Mouse (Mus musculus) gastrocnemius, postnatal 25 days (tissue): Measurements from ENCODE around the gene Upk3a. TPM values are rescaled to one million over a fixed set of nuclear protein-coding genes. Genes with fewer than 3 reads are reported as not detected.

ENCODE experiments used
- DNase-seq: peaks from one replicate; pipeline ENCODE4 v3.0.0; 2022
- long read RNA-seq, 2 experiments: library from polyadenylated mRNA; stranded (forward); transcript quantifications; one replicate each; pipeline ENCODE4 v2.0.0; 2021
- total RNA-seq, 2 experiments: library from RNA; stranded (reverse); gene quantifications; 1 replicate in 1 of 2; 2 replicates in 1 of 2; pipeline ENCODE4 v1.2.3; 2021

Upk3a gene
- total RNA-seq, result not detected
- long read RNA-seq, experiment 1, result 0 reads
- long read RNA-seq, experiment 2, result 0 reads

- no peak for DNase-seq
These were observed at the start of gene Upk3a for GRCm38 (mm10) chr15:85016951-85017664. Gene Upk3a, plus strand, starts transcription at chr15:85017141.

- DNase-seq, result no peak
These were observed 48.4 kb upstream of the Upk3a start for GRCm38 (mm10) chr15:84968534-84968933.

DNA sequence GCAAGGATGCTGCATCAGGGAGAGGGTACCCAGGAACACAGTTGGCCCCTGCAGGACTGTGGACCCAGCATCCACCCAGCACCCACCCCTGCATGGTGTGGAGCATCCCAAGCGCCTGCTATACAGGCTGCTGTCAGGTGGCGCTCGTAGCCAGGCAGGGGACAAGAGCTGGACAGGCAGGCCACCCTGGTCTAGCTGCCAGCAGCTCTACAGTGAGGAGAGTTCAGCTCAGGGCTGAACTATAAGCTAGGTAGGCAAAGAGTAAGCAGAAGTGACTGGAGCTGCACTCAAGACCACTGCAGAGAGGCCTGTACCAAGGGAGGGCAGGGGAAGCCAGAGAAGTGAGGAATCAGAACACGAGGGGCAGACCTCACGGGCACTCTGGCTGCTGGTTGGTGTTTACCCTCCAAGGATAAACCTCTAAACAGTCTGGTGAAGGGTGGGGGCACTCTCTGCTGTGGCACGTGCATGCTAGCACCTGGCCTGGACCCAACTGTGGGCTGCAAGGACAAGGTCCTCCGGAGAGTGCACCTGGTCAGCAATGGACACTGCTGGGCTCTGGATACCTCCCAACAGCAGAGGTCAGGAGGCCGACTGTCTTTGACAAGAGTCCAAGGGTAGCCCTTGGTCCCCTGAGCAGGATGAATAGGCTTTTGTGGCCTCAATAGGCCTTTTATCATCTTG is 43.9 kb upstream of the Upk3a start:
- no peak for DNase-seq

- DNase-seq, result no peak
These were observed 43.4 kb upstream of the Upk3a start for GRCm38 (mm10) chr15:84973544-84973871.

- DNase-seq, result peak; percentile 26
These were observed 41.2 kb upstream of the Upk3a start for GRCm38 (mm10) chr15:84975729-84976128.

- DNase-seq, result no peak
These were observed 35.2 kb upstream of the Upk3a start for GRCm38 (mm10) chr15:84981609-84982313.

- no peak for DNase-seq
These were observed 34.1 kb upstream of the Upk3a start for GRCm38 (mm10) chr15:84982888-84983287.

- no peak for DNase-seq
These were observed 33.2 kb upstream of the Upk3a start for GRCm38 (mm10) chr15:84983721-84984120.

GRCm38 (mm10) chr15:84985516-84986160 is 31.3 kb upstream of the Upk3a start:
- DNase-seq, result no peak

GRCm38 (mm10) chr15:84986171-84987019 is 30.5 kb upstream of the Upk3a start:
- no peak for DNase-seq

DNA sequence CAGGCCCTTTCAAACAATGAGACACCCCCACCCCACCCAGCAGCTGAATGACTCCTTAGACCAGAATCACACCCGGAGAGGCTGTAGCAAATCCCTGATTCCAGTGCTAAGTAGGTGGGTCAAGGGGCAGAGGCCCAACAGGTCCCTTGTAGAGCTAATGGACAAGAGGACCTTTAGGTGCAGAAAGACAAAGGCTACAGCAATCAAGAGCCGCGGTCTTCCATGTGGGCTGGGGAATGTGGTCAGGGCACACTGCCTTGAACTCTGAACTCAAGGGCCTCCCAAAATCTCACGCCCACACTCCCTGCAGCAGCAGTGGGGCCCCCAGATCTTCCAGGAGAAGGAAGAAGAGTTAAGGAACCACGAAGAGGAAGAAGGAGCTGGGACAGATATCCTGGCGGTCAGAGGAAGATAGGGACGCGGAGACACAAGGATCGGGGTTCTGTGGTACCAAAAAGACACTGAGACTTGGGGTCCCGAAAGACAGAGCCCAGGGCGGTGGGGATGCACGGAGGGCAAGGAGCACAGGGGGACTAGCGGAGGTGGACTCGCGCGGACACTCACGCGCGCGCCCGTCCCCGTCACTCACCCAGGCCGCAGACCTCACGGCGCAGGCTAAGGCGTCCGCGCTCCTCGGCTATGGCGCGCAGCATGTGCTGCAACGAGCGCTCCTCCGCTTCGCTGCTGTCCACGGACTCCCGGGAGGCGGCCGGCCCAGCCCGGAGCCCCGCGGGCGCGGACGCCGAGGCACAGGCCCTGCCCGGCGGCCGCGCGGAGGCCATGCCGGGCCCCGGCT is 29.7 kb upstream of the Upk3a start:
- DNase-seq, result peak; percentile 45

GRCm38 (mm10) chr15:84987874-84988825 is 28.8 kb upstream of the Upk3a start, which contains the start of gene 5031439G07Rik:
Gene 5031439G07Rik, minus strand, starts transcription at chr15:84988551.
- DNase-seq, result peak; percentile 94

DNA sequence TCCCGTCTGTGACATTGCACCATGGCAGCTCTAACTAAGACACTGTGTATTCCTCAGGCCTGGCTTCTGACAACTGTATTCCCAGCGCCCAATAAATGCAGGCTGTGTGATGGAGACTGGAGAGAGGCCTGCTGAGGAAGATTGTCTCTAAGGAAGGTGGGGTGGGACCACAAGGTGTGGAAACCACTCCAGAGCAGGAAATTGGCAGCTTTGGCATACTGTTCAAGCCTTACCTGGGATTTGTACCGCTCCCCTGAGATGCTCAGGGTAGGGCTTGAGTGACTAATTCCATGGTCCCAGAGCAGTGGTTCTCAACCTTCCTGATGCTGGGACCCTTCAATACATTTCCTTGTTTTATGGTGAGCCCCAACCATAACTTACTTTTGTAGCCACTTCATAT is 27.8 kb upstream of the Upk3a start:
- DNase-seq, result no peak

GRCm38 (mm10) chr15:84989771-84990170 is 27.2 kb upstream of the Upk3a start:
- no peak for DNase-seq

- no peak for DNase-seq
These were observed 22.4 kb upstream of the Upk3a start for GRCm38 (mm10) chr15:84994498-84994897.

- no peak for DNase-seq
These were observed 21.9 kb upstream of the Upk3a start for GRCm38 (mm10) chr15:84995041-84995440.

- peak; percentile 55 for DNase-seq
These were observed 21.0 kb upstream of the Upk3a start for GRCm38 (mm10) chr15:84995967-84996366.

DNA sequence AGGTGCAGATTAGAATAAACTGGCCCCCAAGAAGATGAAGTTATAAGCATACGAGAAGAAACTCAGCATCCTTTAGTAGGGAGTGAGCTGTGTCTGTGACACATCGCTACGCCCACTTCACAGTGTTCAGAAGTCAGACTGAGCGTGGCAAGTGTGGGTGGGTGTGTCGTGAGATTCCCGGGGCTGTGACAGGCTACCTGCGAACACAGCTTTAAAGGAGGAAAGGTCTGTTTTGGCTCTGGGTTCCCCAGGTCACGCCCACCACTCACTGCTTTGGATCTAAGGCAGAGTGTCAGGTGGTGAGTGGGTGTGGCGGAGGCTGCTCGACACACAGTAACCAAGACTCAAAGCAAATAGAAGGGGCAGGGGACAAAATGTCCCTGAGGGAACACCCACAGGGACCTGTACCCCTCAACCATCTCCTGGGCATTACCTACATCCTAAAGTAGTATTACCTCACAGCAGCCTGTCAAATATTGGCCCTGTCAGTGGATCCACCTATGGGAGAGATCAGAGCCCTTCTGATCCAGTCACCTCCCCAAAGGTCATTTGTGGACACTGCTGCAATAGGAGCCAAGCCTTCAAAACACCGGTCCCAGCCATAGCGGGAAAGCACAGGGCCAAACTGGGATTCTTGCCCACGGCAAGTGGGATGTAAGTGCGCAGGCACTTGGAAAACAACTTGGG is 19.0 kb upstream of the Upk3a start:
- DNase-seq, result no peak

DNA sequence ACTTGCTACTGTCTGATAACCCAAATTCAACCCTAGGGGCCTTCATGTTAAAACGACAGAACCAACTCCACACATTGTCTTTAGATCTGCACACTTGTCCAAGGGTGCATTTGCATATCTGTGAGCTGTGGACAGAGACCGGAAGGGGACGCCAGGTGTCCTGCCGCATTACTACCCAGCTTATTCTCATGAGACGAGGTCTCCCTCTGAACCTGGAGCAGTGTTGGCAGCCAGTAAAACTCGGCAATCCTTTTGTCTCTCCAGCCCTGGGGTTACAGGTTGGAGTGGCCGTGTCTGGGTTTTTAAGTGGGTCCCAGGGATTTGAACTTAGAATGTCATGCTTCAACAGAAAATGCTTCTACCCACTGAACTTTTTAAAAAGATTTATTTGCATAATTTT is 17.0 kb upstream of the Upk3a start:
- DNase-seq, result no peak
